Mouse (Mus musculus) macrophage (primary cell): ENCODE measurements around the gene Syndig1. TPM values are rescaled to one million over a fixed set of nuclear protein-coding genes. Genes with fewer than 3 reads are reported as not detected.

Experiments used
- H3K27ac ChIP-seq: fragments of 350-480 bp; formaldehyde crosslinking; 2 replicates; pipeline ENCODE4 v1.9.0; 2021
- H3K36me3 ChIP-seq: fragments of 350-480 bp; formaldehyde crosslinking; 2 replicates; pipeline ENCODE4 v1.9.0; 2021; ENCODE audit errors: inconsistent target
- H3K4me3 ChIP-seq: fragments of 350-480 bp; formaldehyde crosslinking; 2 replicates; pipeline ENCODE4 v1.9.0; 2021; ENCODE audit errors: inconsistent target
- H3K79me2 ChIP-seq: fragments of 350-480 bp; formaldehyde crosslinking; 2 replicates; pipeline ENCODE4 v1.9.0; 2021; ENCODE audit errors: inconsistent target
- WGBS: methylation state at CpG from one replicate; pipeline ENCODE4 v1.1.7; 2026; ENCODE audit warnings: inconsistent platforms; ENCODE audit not compliant: missing documents; 5-methylcytosine and 5-hydroxymethylcytosine counted together
- polyA plus RNA-seq: library from polyadenylated mRNA; stranded (reverse); fragments of 250-400 nt; gene quantifications from 3 replicates; pipeline ENCODE4 v1.2.4, GENCODE M21; 2018; ENCODE audit warnings: inconsistent platforms

The Syndig1 gene
- polyA plus RNA-seq, 1 experiment from 2014 or later: not detected

- 93% methylated on average over 7 of the region's 7 CpGs for WGBS
- no peak overlapping the region for H3K27ac ChIP-seq
- H3K36me3 ChIP-seq: no peaks in the 10 kb centered on the region
- no peak overlapping the region for H3K4me3 ChIP-seq
- H3K79me2 ChIP-seq: no peaks in the 10 kb centered on the region
Observed at GRCm38 (mm10) chr2:150043531-150043930, 214.5 kb downstream of the Syndig1 start.

Other genes with a start within 250 kb of the Syndig1 start
- not detected in 3 replicates for gene C530025M09Rik, start 2.0 kb downstream of the Syndig1 start, polyA plus RNA-seq